Mouse (Mus musculus) testis, adult 2 months (tissue): ENCODE results near the gene Ubxn6.

Experiments used
- CTCF ChIP-seq: fragments of 200-500 bp; IDR thresholded peaks from 2 replicates; pipeline ENCODE4 v1.5.1; 2012; ENCODE audit warnings: low read depth, mild to moderate bottlenecking, inconsistent platforms, low read length, moderate library complexity; ENCODE audit not compliant: control insufficient read depth, insufficient read depth, insufficient replicate concordance
- POLR2A ChIP-seq: fragments of 200-500 bp; IDR thresholded peaks from 2 replicates; pipeline ENCODE4 v1.6.1; 2012; ENCODE audit warnings: low read depth, mild to moderate bottlenecking, inconsistent platforms, low read length, moderate library complexity; ENCODE audit not compliant: control insufficient read depth

DNA sequence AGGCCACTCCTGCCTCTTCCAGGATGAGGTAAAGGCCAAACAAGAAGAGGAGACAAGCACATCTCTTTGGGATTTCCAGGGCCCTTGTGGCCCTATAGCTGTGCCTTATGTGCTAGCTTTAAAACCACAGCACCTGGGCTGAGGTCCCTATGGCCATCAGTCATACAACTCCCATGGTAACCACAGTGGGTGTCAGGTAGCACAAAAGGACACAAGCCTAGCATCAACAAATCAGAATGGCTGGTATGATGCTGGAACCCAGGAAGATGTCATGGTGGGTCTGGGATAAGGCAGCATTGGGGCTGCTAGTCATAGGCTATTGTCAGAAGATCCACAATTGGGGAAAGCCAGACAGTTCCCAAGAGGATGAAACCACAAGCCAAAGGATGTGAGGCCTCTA, 3.7 kb downstream of the Ubxn6 start:
- TF ChIP-seq CTCF (no peak), POLR2A (no peak)
